Mouse (Mus musculus) limb, embryonic 13.5 days (tissue): ENCODE measurements around the gene Efna3. TPM values are rescaled to one million over a fixed set of nuclear protein-coding genes. Genes with fewer than 3 reads are reported as not detected.

Experiments
- ATAC-seq: fragments of 200-750 bp; cut with Nextera tagmentation; 2 replicates; pipeline ENCODE4 v1.8.0; 2017; ENCODE audit warnings: low read depth, moderate number of reproducible peaks, moderate TSS enrichment; ENCODE audit not compliant: low FRiP score
- H3K27ac ChIP-seq: fragments of 300-500 bp; sonication (generic); 2 replicates; pipeline ENCODE4 v1.5.1; 2015; ENCODE audit warnings: inconsistent platforms, mild to moderate bottlenecking, moderate library complexity
- H3K27me3 ChIP-seq: fragments of 300-500 bp; sonication (generic); 2 replicates; pipeline ENCODE4 v1.6.1; 2015; ENCODE audit warnings: mild to moderate bottlenecking, inconsistent platforms
- H3K36me3 ChIP-seq: fragments of 300-500 bp; sonication (generic); 2 replicates; pipeline ENCODE4 v1.6.1; 2015; ENCODE audit warnings: inconsistent platforms, mild to moderate bottlenecking, moderate library complexity
- H3K4me1 ChIP-seq: fragments of 300-500 bp; sonication (generic); 2 replicates; pipeline ENCODE4 v1.6.1; 2015; ENCODE audit warnings: inconsistent platforms
- H3K4me2 ChIP-seq: fragments of 300-500 bp; sonication (generic); replicated peaks from 2 replicates; pipeline ENCODE4 v1.6.1; 2015; ENCODE audit warnings: inconsistent platforms, mild to moderate bottlenecking, moderate library complexity
- H3K4me3 ChIP-seq: fragments of 300-500 bp; sonication (generic); 2 replicates; pipeline ENCODE4 v1.5.1; 2015; ENCODE audit warnings: moderate library complexity, mild to moderate bottlenecking, inconsistent platforms
- H3K9ac ChIP-seq: fragments of 300-500 bp; sonication (generic); 2 replicates; pipeline ENCODE4 v1.6.1; 2015; ENCODE audit warnings: mild to moderate bottlenecking, inconsistent platforms
- H3K9me3 ChIP-seq: fragments of 300-500 bp; sonication (generic); 2 replicates; pipeline ENCODE4 v1.6.1; 2016; ENCODE audit warnings: inconsistent platforms
- WGBS: fragments of 180-500 bp; shearing (Covaris S2); methylation state at CpG from one replicate; pipeline ENCODE4 v1.1.7; 2015; 5-methylcytosine and 5-hydroxymethylcytosine counted together
- polyA plus RNA-seq: library from polyadenylated mRNA; unstranded; fragments of >200 nt; fragmentation: Nextera tagmentation; extraction: Ambion mirVana; gene quantifications from 2 replicates; pipeline ENCODE4 v1.2.1, GENCODE M21; 2015

Gene Efna3
- polyA plus RNA-seq, 1 experiment from 2014 or later, result 30.6 TPM

DNA sequence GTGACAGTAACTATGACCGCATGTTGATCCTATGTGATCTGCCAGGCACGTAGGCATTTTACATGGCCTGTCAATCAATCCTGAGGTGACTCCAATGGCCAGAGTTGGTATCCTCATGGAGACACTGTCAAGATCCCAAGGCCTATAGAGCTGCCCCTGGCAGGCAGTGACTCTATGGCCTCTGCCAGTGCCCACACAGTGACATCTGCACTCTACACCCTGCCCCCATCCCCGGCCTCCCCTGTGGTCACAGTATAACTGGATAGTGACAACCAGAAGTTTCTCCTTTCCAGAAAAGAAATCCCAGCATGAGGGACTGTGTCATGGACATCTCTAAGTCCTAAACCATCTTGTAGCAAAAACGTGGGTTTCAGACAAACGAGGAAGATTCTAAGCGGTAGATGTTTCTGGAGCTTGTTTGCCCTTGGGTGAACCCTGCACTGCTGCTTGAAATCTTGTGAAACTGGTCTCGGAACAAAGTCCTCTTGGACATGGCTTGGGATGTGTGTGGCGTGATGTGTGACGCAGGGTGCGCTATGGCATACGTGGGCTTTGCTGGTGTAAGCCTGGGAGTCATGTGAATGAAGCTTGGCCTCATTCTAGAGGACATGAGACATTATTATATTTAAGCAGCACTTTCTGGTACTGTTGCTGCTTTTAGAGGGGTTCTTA is 29.4 kb downstream of the Efna3 start:
- ATAC-seq, result no peak
- Histone ChIP-seq H3K9ac (no peak overlapping the region), H3K27ac (no peak overlapping the region), H3K27me3 (no peaks in the 10 kb centered on the region), H3K9me3 (no peaks in the 10 kb centered on the region), H3K4me3 (no peak overlapping the region), H3K36me3 (no peaks in the 10 kb centered on the region), H3K4me2 (no peak overlapping the region), H3K4me1 (peaks cover 26% of the 10 kb centered on the region)
- WGBS, result 90% methylated on average over 11 of the region's 11 CpGs

DNA sequence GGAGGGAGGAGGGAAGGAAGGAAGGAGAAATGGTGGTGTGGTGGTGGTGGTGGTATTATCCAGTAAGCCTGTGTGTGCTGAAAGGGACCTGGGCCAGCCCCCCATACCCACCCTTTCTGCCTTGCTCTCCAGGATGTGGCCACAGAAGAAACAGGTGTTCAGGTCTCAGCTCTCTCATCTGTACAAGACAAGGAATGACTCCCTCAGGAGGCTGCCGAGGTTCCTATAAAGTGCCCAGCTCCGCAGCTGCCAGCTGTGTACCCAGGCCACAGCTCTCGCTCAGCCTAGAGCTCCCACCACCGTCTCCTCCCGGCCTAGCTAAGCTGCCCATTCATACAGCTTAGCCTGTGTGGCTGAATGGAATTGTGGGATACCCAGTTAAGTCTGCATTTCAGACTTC is 30.5 kb downstream of the Efna3 start:
- Histone ChIP-seq H3K4me1 (peaks cover 34% of the 10 kb centered on the region), H3K27me3 (no peaks in the 10 kb centered on the region), H3K27ac (no peak overlapping the region; the same call in 1 of the 2 replicates), H3K36me3 (no peaks in the 10 kb centered on the region), H3K9ac (no peak overlapping the region), H3K9me3 (no peaks in the 10 kb centered on the region), H3K4me2 (no peak overlapping the region), H3K4me3 (no peak overlapping the region)
- 0 out of 2 replicates have a peak, but pooled peaks have one; percentile 37 for ATAC-seq
- 49% methylated on average over 5 of the region's 5 CpGs for WGBS

DNA sequence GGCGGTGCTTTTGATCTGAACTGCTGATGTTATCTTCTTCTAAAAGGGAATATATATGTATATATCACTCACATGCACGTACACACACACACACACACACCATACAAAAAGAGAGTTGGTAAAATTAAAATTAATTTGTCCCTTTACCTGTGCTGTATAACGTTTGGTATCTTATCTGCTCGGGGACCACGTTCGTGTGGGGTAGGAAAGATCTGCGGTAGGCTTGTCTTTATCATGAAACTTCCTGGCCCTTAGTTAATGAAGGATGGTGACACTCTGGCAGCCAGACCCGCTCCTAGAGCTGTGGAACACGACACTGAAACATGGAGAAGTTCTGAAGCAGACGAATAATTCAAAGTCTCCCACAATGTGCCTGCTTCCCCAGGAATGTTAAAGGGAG is 30.9 kb downstream of the Efna3 start:
- Histone ChIP-seq H3K36me3 (no peaks in the 10 kb centered on the region), H3K27me3 (no peaks in the 10 kb centered on the region), H3K4me3 (no peak overlapping the region), H3K9ac (no peak overlapping the region), H3K4me1 (peaks cover 34% of the 10 kb centered on the region), H3K27ac (no peak overlapping the region; the same call in 1 of the 2 replicates), H3K4me2 (no peak overlapping the region), H3K9me3 (no peaks in the 10 kb centered on the region)
- 65% methylated on average over 10 of the region's 10 CpGs for WGBS
- ATAC-seq, result no peak

DNA sequence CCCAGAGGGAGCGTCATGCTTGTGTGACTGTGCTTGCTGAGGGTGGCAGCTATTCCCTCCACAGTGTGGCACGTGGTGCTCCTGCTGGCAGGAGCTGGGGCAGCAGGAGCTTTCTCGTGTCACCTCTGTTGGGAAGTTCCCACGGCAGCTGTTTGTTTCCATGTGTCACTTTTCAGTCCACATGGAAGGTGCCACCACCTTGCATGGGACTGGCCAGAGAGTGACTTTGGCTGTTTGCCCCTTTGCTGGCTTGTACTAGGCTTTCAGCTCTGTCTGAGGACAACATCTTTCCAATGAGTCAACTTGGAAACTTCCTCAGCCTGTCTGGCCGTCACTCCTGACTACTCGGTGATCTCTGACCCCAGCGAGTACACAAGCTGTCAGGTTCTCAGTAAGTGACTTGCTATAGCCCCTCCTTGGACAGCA is 34.2 kb downstream of the Efna3 start:
- no peak overlapping the region for H3K4me3 ChIP-seq
- no peak overlapping the region for H3K27ac ChIP-seq
- no peaks in the 10 kb centered on the region for H3K36me3 ChIP-seq
- H3K4me2 ChIP-seq, result no peak overlapping the region
- H3K27me3 ChIP-seq, result no peaks in the 10 kb centered on the region
- H3K9ac ChIP-seq, result no peak overlapping the region
- WGBS, result 50% methylated on average over 7 of the region's 7 CpGs
- no peak for ATAC-seq
- H3K9me3 ChIP-seq, result no peaks in the 10 kb centered on the region
- peaks cover 38% of the 10 kb centered on the region for H3K4me1 ChIP-seq

DNA sequence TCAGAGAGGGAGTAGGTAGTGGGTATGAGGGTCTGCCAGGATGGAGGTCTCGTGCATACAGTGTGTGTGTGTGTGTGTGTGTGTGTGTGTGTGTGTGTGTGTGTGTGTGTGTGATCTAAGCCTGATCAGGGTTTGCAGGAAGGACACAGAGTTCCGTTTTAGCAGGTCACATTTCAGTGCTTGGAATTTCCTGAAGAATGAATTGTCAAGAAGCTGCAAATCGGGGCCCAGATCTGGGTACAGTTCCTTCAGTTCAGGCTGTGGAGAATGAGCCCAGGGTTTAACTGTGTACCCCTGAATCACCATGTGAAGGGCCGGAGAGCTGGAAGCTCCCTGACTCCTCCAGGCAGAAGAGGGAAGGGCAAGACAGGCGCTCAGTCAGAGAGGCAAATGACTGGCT is 35.5 kb downstream of the Efna3 start:
- Histone ChIP-seq H3K36me3 (no peaks in the 10 kb centered on the region), H3K4me3 (no peak overlapping the region), H3K4me1 (peaks cover 36% of the 10 kb centered on the region), H3K9ac (0 out of 2 replicates have a peak overlapping the region, but pooled peaks have one; percentile 36), H3K9me3 (no peaks in the 10 kb centered on the region), H3K27ac (no peak overlapping the region), H3K27me3 (no peaks in the 10 kb centered on the region), H3K4me2 (no peak overlapping the region)
- ATAC-seq, result no peak
- 55% methylated on average over 5 of the region's 5 CpGs for WGBS

DNA sequence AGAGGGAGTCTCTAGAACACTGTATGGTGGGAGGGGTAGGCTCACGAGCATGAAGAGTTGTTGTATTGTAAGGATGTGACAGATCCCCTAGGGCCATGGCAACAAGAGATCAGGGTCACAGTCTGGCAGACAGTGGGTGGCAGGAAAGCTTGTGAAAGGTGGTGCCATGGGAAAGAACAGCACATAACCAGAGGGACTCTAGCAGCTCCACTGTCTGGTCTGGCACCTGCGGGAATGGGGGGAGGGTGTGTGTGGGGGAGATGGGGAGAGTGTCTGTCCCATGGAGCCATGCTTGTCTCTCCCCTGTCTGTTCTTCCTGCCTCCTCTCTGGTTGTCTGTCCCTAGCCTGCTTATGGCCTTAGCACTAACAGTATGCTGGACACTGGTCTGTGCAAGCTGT is 37.2 kb downstream of the Efna3 start:
- Histone ChIP-seq H3K27ac (no peak overlapping the region), H3K4me1 (peaks cover 31% of the 10 kb centered on the region), H3K27me3 (peaks cover 7% of the 10 kb centered on the region; the same call in 1 of the 2 replicates), H3K36me3 (no peaks in the 10 kb centered on the region), H3K4me2 (no peak overlapping the region), H3K9me3 (no peaks in the 10 kb centered on the region), H3K4me3 (no peak overlapping the region), H3K9ac (no peak overlapping the region)
- WGBS, result 49% methylated on average over 2 of the region's 2 CpGs
- ATAC-seq, result no peak

DNA sequence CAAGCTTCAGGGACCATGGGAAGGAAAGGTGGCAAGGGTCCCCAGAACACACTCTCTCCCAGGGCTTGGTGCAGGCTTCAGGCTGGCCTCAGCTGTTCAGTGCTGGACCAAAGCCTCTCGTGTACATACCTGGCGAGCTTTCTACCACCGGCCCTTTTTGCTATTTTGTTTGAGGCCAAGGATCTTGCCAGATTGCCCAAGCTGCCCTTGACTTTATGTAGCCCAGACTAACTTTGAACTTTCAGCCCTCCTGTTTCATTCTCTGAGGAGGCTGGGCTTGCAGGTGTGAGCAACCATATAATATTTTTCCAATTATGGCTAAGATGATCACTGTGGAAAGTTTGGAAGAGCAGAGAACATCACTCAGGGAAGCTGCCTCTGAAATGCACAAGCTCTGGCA is 38.5 kb downstream of the Efna3 start:
- Histone ChIP-seq H3K4me1 (peaks cover 37% of the 10 kb centered on the region), H3K4me2 (no peak overlapping the region), H3K27me3 (peaks cover 12% of the 10 kb centered on the region; the same call in 1 of the 2 replicates), H3K9me3 (no peaks in the 10 kb centered on the region), H3K9ac (no peak overlapping the region), H3K4me3 (no peak overlapping the region), H3K27ac (no peak overlapping the region), H3K36me3 (no peaks in the 10 kb centered on the region)
- 81% methylated on average over 3 of the region's 3 CpGs for WGBS
- ATAC-seq, result no peak

DNA sequence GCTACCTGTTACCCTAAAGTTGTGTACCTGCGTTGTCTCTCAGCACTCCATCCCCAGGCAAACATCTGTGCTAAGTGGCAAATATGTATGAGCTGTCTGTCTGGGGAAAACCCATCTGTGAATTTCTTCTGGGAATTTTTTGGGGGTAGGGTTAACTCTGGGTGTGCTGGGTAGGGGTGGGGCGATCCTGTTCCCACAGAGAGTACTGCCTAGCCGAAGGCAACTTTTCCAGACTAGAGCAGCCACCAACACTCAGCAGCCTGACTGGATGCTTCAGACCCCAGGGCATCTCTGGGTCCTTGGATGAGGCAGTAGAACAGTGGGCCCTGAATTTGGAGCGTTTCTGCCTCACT is 40.5 kb downstream of the Efna3 start:
- Histone ChIP-seq H3K27me3 (peaks cover 12% of the 10 kb centered on the region; the same call in 1 of the 2 replicates), H3K9me3 (no peaks in the 10 kb centered on the region), H3K9ac (no peak overlapping the region), H3K27ac (no peak overlapping the region), H3K4me3 (no peak overlapping the region), H3K36me3 (no peaks in the 10 kb centered on the region), H3K4me1 (peaks cover 46% of the 10 kb centered on the region), H3K4me2 (peak overlapping the region; percentile 96; the same call in 1 of the 2 replicates)
- ATAC-seq, result no peak
- 26% methylated on average over 4 of the region's 4 CpGs for WGBS

DNA sequence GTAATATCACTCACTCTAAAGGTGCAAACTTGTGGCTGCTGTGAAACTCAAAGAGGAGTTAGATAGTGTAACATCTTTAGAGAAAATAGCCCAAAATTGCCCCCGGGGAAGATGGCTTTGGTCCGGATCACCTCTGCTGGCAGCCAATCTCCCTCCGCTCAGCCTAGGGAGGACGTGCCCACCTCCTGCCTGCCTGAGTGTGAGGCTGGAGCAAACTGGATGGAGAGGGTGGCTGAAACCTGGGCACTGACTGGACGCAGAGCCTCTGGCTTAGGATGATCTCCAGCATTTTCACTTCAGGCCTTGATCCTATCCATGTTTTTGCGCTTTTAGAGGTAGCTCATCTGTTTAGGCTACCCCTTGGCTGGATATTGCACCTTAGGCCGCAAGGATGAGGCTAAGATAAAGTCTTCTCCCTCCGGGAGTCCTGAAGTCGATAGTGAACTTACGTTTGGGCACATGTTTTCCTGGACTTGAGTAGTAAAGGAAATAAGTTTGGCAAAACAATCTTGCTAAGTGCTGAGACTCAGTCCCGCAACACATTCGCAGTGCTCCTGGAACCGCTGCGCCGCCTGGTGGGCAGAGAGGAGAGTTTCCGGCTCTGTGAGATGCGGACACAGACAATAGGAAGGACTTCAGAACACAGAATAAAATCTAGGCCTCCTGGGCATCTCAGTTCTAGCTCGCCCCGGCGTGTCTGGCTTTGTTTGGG is 41.0 kb downstream of the Efna3 start:
- Histone ChIP-seq H3K4me3 (peak overlapping the region; percentile 62), H3K27ac (peak overlapping the region; percentile 86; the same call in 1 of the 2 replicates), H3K9me3 (no peaks in the 10 kb centered on the region), H3K36me3 (no peaks in the 10 kb centered on the region), H3K27me3 (peaks cover 12% of the 10 kb centered on the region; the same call in 1 of the 2 replicates), H3K9ac (peak overlapping the region; percentile 85), H3K4me1 (peaks cover 50% of the 10 kb centered on the region), H3K4me2 (peak overlapping the region; percentile 96)
- ATAC-seq, result no peak
- 11% methylated on average over 20 of the region's 20 CpGs for WGBS

DNA sequence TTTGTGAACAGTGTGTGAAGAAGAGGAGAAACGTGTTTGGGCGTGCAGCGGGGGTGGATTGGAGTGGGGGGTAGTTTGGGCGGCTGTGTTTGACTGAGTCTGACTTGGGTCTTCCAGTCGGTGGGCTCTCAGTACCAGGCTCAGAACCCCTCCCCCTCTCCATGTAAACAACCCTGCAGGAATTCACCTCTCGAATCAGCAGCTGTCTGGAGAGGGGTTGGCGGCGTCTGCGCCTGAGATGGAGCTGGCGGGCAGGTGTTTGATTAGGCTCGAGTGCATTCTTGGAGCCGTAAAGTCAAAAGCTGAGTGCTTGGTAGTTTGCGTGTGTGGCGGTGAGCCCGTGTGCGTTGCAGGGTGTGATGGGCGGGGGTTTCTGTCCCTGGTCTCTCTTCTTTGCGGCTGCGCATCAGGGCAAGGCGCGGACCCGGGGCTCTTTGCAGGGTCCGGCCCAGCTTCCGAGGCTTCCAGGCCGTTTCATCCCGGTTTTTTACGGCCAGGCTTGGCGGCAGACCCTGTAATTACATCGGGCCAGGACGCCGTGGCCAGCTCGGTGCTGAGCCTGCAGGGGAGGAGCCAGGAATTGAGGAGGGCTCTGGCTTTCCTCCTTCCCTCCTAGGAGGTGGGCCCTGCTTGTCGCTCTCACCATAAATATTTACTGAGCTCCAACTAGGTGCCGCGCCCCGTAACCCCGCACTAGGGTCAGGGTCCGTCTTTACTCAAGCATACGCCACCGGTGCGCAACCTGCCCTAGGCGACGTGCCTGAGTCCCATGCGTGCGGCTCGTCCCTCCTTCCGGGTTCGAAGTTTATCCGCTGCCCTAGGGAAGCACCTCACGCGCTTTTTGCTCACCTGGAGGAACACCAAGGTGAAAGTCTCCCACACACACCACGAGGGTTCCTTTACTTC is 41.9 kb downstream of the Efna3 start, which contains the start of gene Efna1:
Gene Efna1, minus strand, starts transcription at position 537 of the 906 bp plus-strand sequence.
- Histone ChIP-seq H3K9me3 (no peaks in the 10 kb centered on the region), H3K4me3 (peak within 1 kb of the TSS; percentile 62), H3K4me1 (peaks cover 51% of the 10 kb centered on the region), H3K27me3 (peaks cover 12% of the 10 kb centered on the region; the same call in 1 of the 2 replicates), H3K9ac (peak within 1 kb of the TSS; percentile 85), H3K27ac (peak within 1 kb of the TSS; percentile 86), H3K36me3 (peaks cover 5% of the 10 kb centered on the region), H3K4me2 (peak within 1 kb of the TSS; percentile 96)
- ATAC-seq, result peak; percentile 13; the same call in 1 of the 2 replicates
- WGBS, result under 1% methylated on average over 52 of the region's 52 CpGs

DNA sequence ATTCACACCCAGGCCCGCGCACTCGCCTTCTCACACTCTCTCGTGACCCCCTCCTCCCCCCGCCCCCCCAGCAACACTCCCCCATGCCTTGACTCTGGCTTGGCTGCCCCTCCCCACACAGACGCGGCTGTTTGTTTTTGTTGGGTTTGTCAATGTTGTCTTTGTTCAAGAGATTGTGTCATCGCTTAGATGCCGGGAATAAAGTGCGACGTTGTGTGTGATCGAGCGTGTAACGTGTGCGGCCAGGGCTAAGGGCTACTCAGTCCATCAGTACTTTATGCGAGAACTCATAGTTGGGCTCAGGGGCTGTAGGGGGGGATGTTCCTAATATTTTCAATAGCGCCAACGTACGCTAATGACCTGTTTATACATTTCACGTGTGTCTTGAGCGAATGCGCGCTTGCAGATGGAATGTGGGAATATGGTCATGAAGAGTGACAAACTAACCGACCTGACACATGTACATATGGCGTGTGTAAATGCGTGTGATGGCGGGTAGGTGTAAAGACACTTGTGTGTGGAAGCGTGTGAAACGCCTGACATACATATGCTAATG is 42.6 kb downstream of the Efna3 start:
- Histone ChIP-seq H3K4me2 (peak overlapping the region; percentile 96), H3K27me3 (peaks cover 12% of the 10 kb centered on the region; the same call in 1 of the 2 replicates), H3K4me1 (peaks cover 51% of the 10 kb centered on the region), H3K4me3 (peak overlapping the region; percentile 62), H3K36me3 (peaks cover 12% of the 10 kb centered on the region), H3K9ac (peak overlapping the region; percentile 85), H3K27ac (peak overlapping the region; percentile 86), H3K9me3 (no peaks in the 10 kb centered on the region)
- peak; percentile 5; the same call in 1 of the 2 replicates for ATAC-seq
- WGBS, result under 1% methylated on average over 29 of the region's 29 CpGs
